Mouse (Mus musculus): ENCODE data around the gene Glb1. TPM values are rescaled to one million over a fixed set of nuclear protein-coding genes. Genes with fewer than 3 reads are reported as not detected.

Gene Glb1
- polyA plus RNA-seq, 2 experiments, result 10.2 to 13.1 TPM

DNA sequence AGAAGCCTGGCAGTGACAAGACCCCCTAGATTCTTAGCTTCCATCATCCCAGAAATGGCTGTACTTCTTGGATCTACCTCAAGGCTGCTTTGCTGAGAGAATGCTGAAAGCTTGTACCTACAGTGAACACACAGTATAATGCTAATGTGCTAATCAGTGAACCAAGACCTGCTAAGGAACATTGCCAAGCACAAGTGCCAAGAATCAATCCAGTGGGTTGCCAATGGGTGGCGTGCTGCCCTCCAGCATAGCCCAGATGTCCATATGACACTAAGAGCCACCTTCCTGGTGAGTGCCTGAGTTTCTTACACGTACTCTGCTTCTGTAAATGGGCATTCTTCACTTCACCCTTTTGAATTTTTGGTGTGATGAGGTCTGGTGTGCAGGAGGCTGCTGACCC lies 6.8 kb downstream of the Glb1 start:
- H3K9me3 ChIP-seq (ENCODE audit: control insufficient read depth, low read length), result no peaks in the 10 kb centered on the region
- H3K27me3 ChIP-seq (ENCODE audit: control insufficient read depth, insufficient read depth, low read length), result no peaks in the 10 kb centered on the region
- TF ChIP-seq EP300 (IDR thresholded peaks at IDR 0.05; ENCODE audit: low read depth) (no peak), CTCF (IDR thresholded peaks at IDR 0.05; ENCODE audit: low read depth) (no peak)
- H3K4me3 ChIP-seq (ENCODE audit: insufficient read depth in 1 of 2, low read depth in 2 of 2, low read length in 2 of 2), result no peak overlapping the region
- H3K4me1 ChIP-seq (replicated peaks; ENCODE audit: control insufficient read depth in 2 of 2, insufficient read depth in 2 of 2, low read length in 1 of 2), result no peaks in the 10 kb centered on the region
- no peak overlapping the region for H3K4me2 ChIP-seq (ENCODE audit: low read depth)
- DNase-seq (ENCODE audit: low read depth in 3 of 3, low spot score in 3 of 3) (no peak), ATAC-seq (ENCODE audit: insufficient read depth) (no peak)
- no peak overlapping the region for H3K9ac ChIP-seq (replicated peaks)
- no peak overlapping the region for H3K27ac ChIP-seq
- WGBS (ENCODE audit: insufficient replicate concordance), result 64% methylated on average over 2 of the region's 2 CpGs
- peaks cover 5% of the 10 kb centered on the region for H3K36me3 ChIP-seq (replicated peaks; ENCODE audit: control insufficient read depth, insufficient read depth, low read depth)

DNA sequence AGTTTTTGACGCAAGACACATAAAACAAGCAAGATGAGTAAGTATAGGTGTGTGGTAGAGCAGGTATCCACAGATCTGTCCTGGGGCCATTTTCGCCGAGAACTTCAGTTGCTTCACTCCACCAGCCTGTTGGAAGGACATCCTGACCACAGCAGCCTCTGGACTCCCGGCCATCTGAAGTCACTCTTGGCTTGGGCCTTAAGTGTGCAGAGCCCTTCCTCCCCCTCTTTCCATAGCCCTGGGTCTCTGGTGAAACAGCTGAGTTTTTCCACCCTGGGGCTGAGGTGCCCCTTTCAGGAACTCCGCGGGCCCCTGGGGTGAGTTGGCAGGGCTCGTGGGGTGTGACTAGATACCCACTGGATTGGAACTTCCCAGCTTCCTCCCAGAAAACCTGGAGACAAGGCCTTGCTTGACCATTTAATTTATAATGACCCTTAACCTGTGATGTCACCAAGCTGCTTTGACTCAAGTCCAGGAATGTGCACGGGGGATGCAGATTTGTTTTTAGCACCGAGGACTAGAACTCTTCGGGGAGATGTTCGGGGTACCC lies 9.5 kb downstream of the Glb1 start:
- Histone ChIP-seq H3K9ac (replicated peaks) (no peak overlapping the region), H3K4me3 (ENCODE audit: insufficient read depth in 1 of 2, low read depth in 2 of 2, low read length in 2 of 2) (no peak overlapping the region), H3K4me2 (ENCODE audit: low read depth) (no peak overlapping the region), H3K27ac (no peak overlapping the region), H3K9me3 (ENCODE audit: control insufficient read depth, low read length) (no peaks in the 10 kb centered on the region), H3K27me3 (ENCODE audit: control insufficient read depth, insufficient read depth, low read length) (no peaks in the 10 kb centered on the region), H3K36me3 (replicated peaks; ENCODE audit: control insufficient read depth, insufficient read depth, low read depth) (0 out of 2 replicates have a peak, but pooled peaks cover 3% of the 10 kb centered on the region), H3K4me1 (replicated peaks; ENCODE audit: control insufficient read depth in 2 of 2, insufficient read depth in 2 of 2, low read length in 1 of 2) (no peaks in the 10 kb centered on the region)
- DNase-seq (ENCODE audit: low read depth in 3 of 3, low spot score in 3 of 3) (no peak), ATAC-seq (ENCODE audit: insufficient read depth) (no peak)
- 85% methylated on average over 11 of the region's 11 CpGs for WGBS (ENCODE audit: insufficient replicate concordance)
- TF ChIP-seq EP300 (IDR thresholded peaks at IDR 0.05; ENCODE audit: low read depth) (no peak), CTCF (IDR thresholded peaks at IDR 0.05; ENCODE audit: low read depth) (no peak)

DNA sequence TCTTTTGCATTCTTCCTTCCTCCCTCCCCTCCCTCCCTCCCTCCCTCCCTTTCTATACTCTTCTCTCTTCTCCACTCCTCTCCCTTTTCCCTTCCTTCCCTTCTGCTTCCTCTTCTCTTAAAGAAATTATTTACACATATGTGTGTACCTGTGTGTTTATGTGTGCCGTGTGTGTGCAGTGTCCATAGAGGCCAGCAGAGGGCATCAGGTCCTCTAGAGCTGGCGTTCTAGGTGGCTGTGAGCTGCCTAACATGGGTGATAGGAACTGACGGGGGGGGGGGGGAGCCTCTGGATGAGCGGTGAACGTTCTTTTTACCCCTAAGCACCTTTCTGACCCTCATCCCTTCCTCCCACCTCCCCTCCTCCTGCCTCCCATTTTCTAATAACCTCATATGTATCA lies 10.4 kb downstream of the Glb1 start:
- no peak overlapping the region for H3K27ac ChIP-seq
- ATAC-seq (ENCODE audit: insufficient read depth) (no peak), DNase-seq (ENCODE audit: low read depth in 3 of 3, low spot score in 3 of 3) (no peak)
- no peak for TF ChIP-seq EP300 (IDR thresholded peaks at IDR 0.05; ENCODE audit: low read depth)
- TF ChIP-seq CTCF (IDR thresholded peaks at IDR 0.05; ENCODE audit: low read depth), result 0 out of 2 replicates have a peak, but pooled peaks have one; percentile 19
- no peaks in the 10 kb centered on the region for H3K36me3 ChIP-seq (replicated peaks; ENCODE audit: control insufficient read depth, insufficient read depth, low read depth)
- no peak overlapping the region for H3K4me3 ChIP-seq (ENCODE audit: insufficient read depth in 1 of 2, low read depth in 2 of 2, low read length in 2 of 2)
- H3K9me3 ChIP-seq (ENCODE audit: control insufficient read depth, low read length), result no peaks in the 10 kb centered on the region
- no peaks in the 10 kb centered on the region for H3K27me3 ChIP-seq (ENCODE audit: control insufficient read depth, insufficient read depth, low read length)
- H3K4me2 ChIP-seq (ENCODE audit: low read depth), result no peak overlapping the region
- 90% methylated on average over 5 of the region's 5 CpGs for WGBS (ENCODE audit: insufficient replicate concordance)
- no peaks in the 10 kb centered on the region for H3K4me1 ChIP-seq (replicated peaks; ENCODE audit: control insufficient read depth in 2 of 2, insufficient read depth in 2 of 2, low read length in 1 of 2)
- no peak overlapping the region for H3K9ac ChIP-seq (replicated peaks)

DNA sequence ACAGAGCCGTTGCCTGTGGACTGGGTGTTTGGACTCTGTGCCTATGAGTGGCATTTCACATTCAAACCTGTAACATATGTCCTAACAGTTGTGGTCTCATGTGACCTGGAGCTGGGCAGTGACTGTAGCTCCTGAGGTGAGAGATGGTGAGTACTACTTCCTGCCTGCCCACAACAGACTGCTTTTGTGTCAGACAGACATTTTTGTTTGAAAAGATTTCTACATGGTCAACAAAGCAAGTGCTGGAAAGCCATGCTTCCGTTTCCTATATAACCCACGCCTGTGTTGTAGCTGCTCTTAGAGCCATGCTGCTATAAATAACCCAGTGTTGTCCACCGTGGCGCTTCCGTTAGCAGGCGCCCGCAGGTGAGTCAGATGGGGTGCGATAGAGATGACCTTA lies 11.5 kb downstream of the Glb1 start:
- no peak for TF ChIP-seq CTCF (IDR thresholded peaks at IDR 0.05; ENCODE audit: low read depth)
- TF ChIP-seq EP300 (IDR thresholded peaks at IDR 0.05; ENCODE audit: low read depth), result no peak
- Histone ChIP-seq H3K36me3 (replicated peaks; ENCODE audit: control insufficient read depth, insufficient read depth, low read depth) (no peaks in the 10 kb centered on the region), H3K4me3 (ENCODE audit: insufficient read depth in 1 of 2, low read depth in 2 of 2, low read length in 2 of 2) (no peak overlapping the region), H3K4me1 (replicated peaks; ENCODE audit: control insufficient read depth in 2 of 2, insufficient read depth in 2 of 2, low read length in 1 of 2) (peaks cover 0 to 2% of the 10 kb centered on the region in 2 experiments; a peak in 1 of 4 replicates), H3K27me3 (ENCODE audit: control insufficient read depth, insufficient read depth, low read length) (no peaks in the 10 kb centered on the region), H3K9ac (replicated peaks) (no peak overlapping the region), H3K27ac (no peak overlapping the region), H3K4me2 (ENCODE audit: low read depth) (no peak overlapping the region), H3K9me3 (ENCODE audit: control insufficient read depth, low read length) (no peaks in the 10 kb centered on the region)
- WGBS (ENCODE audit: insufficient replicate concordance), result 71% methylated on average over 9 of the region's 9 CpGs
- DNase-seq (ENCODE audit: low read depth in 3 of 3, low spot score in 3 of 3) (no peak), ATAC-seq (ENCODE audit: insufficient read depth) (no peak)

DNA sequence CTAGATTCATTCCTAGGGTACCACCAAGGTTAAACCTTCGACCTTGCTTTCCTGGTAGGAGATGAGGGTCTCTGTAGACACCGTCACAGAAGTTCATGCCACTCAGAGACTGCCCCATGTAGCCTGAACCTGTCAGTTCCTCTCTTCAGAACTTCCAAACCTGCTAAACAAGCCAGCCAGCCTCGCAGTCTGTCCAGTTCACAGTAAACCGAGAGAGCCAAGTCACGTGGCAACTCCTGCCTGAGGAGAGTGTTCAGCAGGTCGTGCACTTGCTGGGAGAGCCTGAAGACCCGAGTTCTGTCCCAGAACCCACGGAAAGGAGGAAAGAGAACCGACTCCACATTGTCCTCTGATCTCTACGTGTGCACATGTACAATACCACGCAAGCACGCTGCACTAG lies 13.0 kb downstream of the Glb1 start:
- WGBS (ENCODE audit: insufficient replicate concordance), result 79% methylated on average over 12 of the region's 12 CpGs

More for the DNA sequence above, 13.0 kb downstream of the Glb1 start:
- Histone ChIP-seq H3K27ac (no peak overlapping the region), H3K9me3 (ENCODE audit: control insufficient read depth, low read length) (no peaks in the 10 kb centered on the region), H3K36me3 (replicated peaks; ENCODE audit: control insufficient read depth, insufficient read depth, low read depth) (no peaks in the 10 kb centered on the region), H3K4me2 (ENCODE audit: low read depth) (no peak overlapping the region), H3K4me1 (replicated peaks; ENCODE audit: control insufficient read depth in 2 of 2, insufficient read depth in 2 of 2, low read length in 1 of 2) (peaks cover 0 to 3% of the 10 kb centered on the region in 2 experiments; a peak in 1 of 4 replicates), H3K9ac (replicated peaks) (no peak overlapping the region), H3K4me3 (ENCODE audit: insufficient read depth in 1 of 2, low read depth in 2 of 2, low read length in 2 of 2) (no peak overlapping the region), H3K27me3 (ENCODE audit: control insufficient read depth, insufficient read depth, low read length) (no peaks in the 10 kb centered on the region)
- ATAC-seq (ENCODE audit: insufficient read depth), result no peak
- TF ChIP-seq CTCF (IDR thresholded peaks at IDR 0.05; ENCODE audit: low read depth) (no peak), EP300 (IDR thresholded peaks at IDR 0.05; ENCODE audit: low read depth) (no peak)
- no peak for DNase-seq (ENCODE audit: low read depth in 3 of 3, low spot score in 3 of 3)
